Mouse (Mus musculus): ENCODE results near the gene Pi4k2a. TPM values are rescaled to one million over a fixed set of nuclear protein-coding genes. Genes with fewer than 3 reads are reported as not detected.
"Not testable (repeated sequence)": the region's sequence is repeated elsewhere in the genome, so short reads cannot be mapped to it uniquely, and the experiment has no call there.

The Pi4k2a gene
- polyA plus RNA-seq, 1 experiment from 2014 or later, result 9.7 TPM

DNA sequence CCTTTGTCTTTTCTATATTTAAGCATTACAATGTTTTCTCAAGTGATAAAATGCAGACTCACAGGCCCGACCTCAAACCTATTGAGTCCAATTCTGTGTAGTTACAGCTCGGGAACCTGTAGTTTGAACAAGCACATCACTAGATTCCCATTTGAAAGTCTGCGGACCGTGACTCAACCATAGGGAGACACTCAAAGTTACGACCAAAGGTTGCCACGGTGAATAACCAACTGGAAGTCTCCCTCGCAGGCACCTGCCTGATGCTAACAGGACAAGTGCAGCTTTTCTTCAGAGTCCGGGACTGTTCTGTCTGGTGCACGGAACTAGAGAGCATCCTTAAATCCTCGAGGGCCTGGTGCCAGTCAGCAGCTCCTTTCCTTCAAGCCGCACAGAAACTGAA lies 9.8 kb upstream of the Pi4k2a start:
- ATAC-seq (ENCODE audit: low read depth) (no peak), DNase-seq (no peak)
- H3K9me3 ChIP-seq (replicated peaks), result no peaks in the 10 kb centered on the region
- H3K4me3 ChIP-seq (replicated peaks), result no peak overlapping the region
- H3K36me3 ChIP-seq, result 0 out of 2 replicates have a peak, but pooled peaks cover 5% of the 10 kb centered on the region
- no peak overlapping the region for H3K9ac ChIP-seq
- no peak overlapping the region for H3K4me2 ChIP-seq
- WGBS (ENCODE audit: insufficient replicate concordance), result 68% methylated on average over 11 of the region's 11 CpGs
- no peaks in the 10 kb centered on the region for H3K27me3 ChIP-seq
- peaks cover 22% of the 10 kb centered on the region for H3K4me1 ChIP-seq (replicated peaks)
- no peak overlapping the region for H3K27ac ChIP-seq

DNA sequence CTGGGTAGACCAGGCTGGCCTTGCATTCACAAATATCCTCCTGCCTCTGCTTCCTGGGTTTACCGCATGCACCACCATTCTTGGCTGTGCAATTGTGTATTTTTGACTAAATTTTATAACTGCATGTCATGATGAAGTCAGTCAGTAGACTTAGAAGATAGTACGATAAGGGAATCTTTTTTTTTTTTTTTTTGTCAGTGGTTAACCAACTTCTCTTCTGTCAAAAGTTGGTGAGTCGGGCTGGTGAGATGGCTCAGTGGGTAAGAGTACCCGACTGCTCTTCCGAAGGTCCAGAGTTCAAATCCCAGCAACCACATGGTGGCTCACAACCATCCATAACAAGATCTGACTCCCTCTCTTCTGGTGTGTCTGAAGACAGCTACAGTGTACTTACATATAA lies 8.7 kb upstream of the Pi4k2a start:
- not testable (repeated sequence) for DNase-seq; H3K27ac ChIP-seq; H3K4me2 ChIP-seq; H3K9me3 ChIP-seq (replicated peaks); H3K27me3 ChIP-seq; ATAC-seq (ENCODE audit: low read depth); H3K4me3 ChIP-seq (replicated peaks); H3K36me3 ChIP-seq; H3K9ac ChIP-seq
- H3K4me1 ChIP-seq (replicated peaks), result peaks cover 34% of the 10 kb centered on the region
- 77% methylated on average over 5 of the region's 5 CpGs for whole genome bisulfite sequencing (ENCODE audit: insufficient replicate concordance)

DNA sequence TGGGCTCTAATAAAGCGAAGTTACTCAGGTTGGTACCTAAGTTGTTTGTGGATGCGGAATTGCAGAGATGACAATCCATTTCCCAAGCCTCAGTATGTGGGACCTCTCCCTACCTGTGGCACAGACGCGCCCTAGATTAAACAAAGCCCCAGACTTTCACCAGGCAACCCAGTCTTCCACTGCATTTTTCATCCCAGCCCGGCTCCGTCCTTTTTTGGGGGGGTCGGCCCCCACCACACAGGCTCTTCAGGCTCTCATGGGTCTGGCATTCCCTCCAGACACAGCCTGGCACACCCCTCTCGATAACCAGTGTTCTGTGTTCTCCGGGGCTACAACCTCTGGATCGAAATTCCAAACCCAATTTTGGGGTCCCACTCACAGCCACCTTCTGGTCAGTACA lies 4.6 kb upstream of the Pi4k2a start:
- WGBS (ENCODE audit: insufficient replicate concordance), result 15% methylated on average over 10 of the region's 10 CpGs
- no peak for ATAC-seq (ENCODE audit: low read depth)
- no peaks in the 10 kb centered on the region for H3K36me3 ChIP-seq
- H3K9me3 ChIP-seq (replicated peaks), result no peaks in the 10 kb centered on the region
- no peak for DNase-seq
- no peak overlapping the region for H3K27ac ChIP-seq
- H3K4me2 ChIP-seq, result peak overlapping the region; percentile 87
- peak overlapping the region; percentile 65 for H3K9ac ChIP-seq
- H3K4me3 ChIP-seq (replicated peaks), result peak overlapping the region; percentile 67
- H3K4me1 ChIP-seq (replicated peaks), result peaks cover 22% of the 10 kb centered on the region
- H3K27me3 ChIP-seq, result no peaks in the 10 kb centered on the region

DNA sequence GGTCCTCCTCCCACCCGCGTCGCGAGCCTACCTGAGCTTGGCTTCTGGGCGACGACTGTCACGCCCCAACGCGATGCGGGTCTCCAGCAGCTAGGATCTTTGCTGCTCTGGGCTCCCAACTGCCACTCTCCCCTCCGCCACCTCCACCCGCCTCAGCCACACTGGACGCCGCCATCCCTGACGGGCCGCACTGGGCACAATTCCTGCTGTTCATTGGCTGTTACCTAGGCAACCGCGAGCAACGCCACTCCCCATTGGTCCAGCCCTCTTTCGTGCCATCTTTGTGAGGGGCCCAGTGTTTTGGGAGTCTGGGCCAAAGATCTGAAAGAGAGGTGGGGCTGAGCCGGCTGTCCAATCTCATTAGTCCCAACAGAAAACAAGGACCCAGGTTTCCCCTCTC lies 4.1 kb upstream of the Pi4k2a start, which contains the start of gene Morn4:
Gene Morn4 (minus strand): TSS at position 192 of the 400 bp plus-strand sequence.
- Histone ChIP-seq H3K4me2 (peak within 1 kb of the TSS; percentile 87), H3K36me3 (no peaks in the 10 kb centered on the region), H3K9ac (peak within 1 kb of the TSS; percentile 65), H3K27me3 (no peaks in the 10 kb centered on the region), H3K4me1 (replicated peaks) (peaks cover 25% of the 10 kb centered on the region), H3K9me3 (replicated peaks) (no peaks in the 10 kb centered on the region), H3K27ac (no peak within 1 kb of the TSS), H3K4me3 (replicated peaks) (peak within 1 kb of the TSS; percentile 67)
- WGBS (ENCODE audit: insufficient replicate concordance), result under 1% methylated on average over 21 of the region's 21 CpGs
- ATAC-seq (ENCODE audit: low read depth) (no peak), DNase-seq (peak; percentile 82)

DNA sequence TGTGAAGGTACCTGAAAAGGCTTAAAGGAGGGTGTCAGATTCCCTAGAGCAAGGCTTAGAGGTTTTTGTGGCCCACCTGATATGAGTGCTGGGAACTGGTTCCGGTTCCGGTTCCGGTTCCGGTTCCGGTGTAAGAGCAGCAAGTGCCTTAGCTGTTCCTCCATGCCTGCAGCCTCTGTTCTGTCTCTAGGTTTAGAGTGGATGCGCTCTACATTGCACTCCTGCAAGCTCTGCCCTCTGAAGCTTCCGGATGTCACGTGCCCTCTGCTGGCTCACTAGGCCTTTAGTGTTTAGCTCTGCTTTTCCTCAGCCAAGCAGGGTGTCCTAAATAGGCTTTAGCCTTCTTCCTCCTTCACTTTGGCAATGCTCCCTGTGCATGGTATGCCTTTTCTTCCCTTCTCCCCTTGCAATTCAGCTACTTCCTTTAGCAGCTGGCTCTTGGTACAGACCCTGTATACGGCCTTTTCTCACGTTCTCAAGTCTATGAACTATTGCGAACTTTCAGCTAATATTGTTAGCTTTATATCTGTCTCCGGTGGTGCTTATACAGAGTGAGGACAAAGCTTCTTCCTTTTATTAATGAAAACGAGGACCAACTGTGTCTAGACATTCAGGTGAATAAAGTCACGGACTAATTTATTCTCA lies 1.0 kb upstream of the Pi4k2a start:
- Histone ChIP-seq H3K4me3 (replicated peaks) (peak overlapping the region; percentile 46), H3K4me2 (peak overlapping the region; percentile 68), H3K4me1 (replicated peaks) (peaks cover 38% of the 10 kb centered on the region), H3K9me3 (replicated peaks) (no peaks in the 10 kb centered on the region), H3K9ac (peak overlapping the region; percentile 44), H3K36me3 (peaks cover 9% of the 10 kb centered on the region; the same call in 1 of the 2 replicates), H3K27me3 (no peaks in the 10 kb centered on the region), H3K27ac (peak overlapping the region; percentile 90)
- peak; percentile 58 for DNase-seq
- no peak for ATAC-seq (ENCODE audit: low read depth)
- 13% methylated on average over 14 of the region's 14 CpGs for WGBS (ENCODE audit: insufficient replicate concordance)

DNA sequence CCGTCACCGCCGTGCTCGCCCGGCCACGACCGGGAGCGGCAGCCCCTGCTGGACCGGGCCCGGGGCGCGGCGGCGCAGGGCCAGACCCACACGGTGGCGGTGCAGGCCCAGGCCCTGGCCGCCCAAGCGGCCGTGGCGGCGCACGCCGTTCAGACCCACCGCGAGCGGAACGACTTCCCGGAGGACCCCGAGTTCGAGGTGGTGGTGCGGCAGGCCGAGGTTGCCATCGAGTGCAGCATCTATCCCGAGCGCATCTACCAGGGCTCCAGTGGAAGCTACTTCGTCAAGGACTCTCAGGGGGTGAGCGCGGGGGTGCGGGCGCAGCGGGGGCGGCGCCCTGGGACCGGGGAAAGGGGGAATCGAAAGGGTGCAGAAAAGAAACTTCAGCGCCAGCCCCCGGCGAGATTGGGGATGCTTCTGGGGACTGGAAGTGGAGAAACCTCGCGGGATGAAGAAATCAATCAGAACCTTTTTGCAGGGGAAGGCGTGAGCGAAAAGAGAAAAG lies 419 bp downstream of the Pi4k2a start:
- Histone ChIP-seq H3K9ac (peak overlapping the region; percentile 94), H3K4me2 (peak overlapping the region; percentile 87), H3K9me3 (replicated peaks) (no peaks in the 10 kb centered on the region), H3K36me3 (peaks cover 15% of the 10 kb centered on the region), H3K27me3 (no peaks in the 10 kb centered on the region), H3K4me3 (replicated peaks) (peak overlapping the region; percentile 96), H3K4me1 (replicated peaks) (peaks cover 35% of the 10 kb centered on the region), H3K27ac (peak overlapping the region; percentile 90)
- WGBS (ENCODE audit: insufficient replicate concordance), result under 1% methylated on average over 50 of the region's 52 CpGs
- ATAC-seq (ENCODE audit: low read depth) (peak; percentile 51), DNase-seq (no peak)

DNA sequence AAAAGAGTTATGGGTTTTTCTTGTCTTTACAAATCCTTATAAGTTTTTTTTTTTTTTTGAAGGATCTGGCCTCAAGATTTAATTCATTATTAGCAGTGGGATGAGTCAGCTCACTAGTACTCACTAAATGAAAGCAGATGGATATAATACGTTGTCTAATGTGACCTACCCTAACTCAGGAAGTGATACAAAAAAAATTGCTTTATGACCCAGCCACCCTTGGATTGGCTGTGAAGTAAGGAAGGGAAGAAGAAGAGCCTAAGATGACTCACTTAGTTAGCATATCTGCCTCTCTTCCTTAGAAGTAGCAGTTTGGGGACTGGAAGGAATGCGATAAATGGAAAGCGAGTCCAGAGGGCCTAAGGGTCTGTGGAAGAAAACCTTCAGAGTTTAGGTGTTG lies 9.1 kb downstream of the Pi4k2a start:
- Histone ChIP-seq H3K27ac (no peak overlapping the region), H3K36me3 (peaks cover 18% of the 10 kb centered on the region), H3K4me3 (replicated peaks) (no peak overlapping the region), H3K4me1 (replicated peaks) (0 out of 2 replicates have a peak, but pooled peaks cover 4% of the 10 kb centered on the region), H3K9ac (no peak overlapping the region), H3K9me3 (replicated peaks) (no peaks in the 10 kb centered on the region), H3K4me2 (no peak overlapping the region), H3K27me3 (no peaks in the 10 kb centered on the region)
- 77% methylated on average over 3 of the region's 3 CpGs for WGBS (ENCODE audit: insufficient replicate concordance)
- DNase-seq (no peak), ATAC-seq (ENCODE audit: low read depth) (no peak)

DNA sequence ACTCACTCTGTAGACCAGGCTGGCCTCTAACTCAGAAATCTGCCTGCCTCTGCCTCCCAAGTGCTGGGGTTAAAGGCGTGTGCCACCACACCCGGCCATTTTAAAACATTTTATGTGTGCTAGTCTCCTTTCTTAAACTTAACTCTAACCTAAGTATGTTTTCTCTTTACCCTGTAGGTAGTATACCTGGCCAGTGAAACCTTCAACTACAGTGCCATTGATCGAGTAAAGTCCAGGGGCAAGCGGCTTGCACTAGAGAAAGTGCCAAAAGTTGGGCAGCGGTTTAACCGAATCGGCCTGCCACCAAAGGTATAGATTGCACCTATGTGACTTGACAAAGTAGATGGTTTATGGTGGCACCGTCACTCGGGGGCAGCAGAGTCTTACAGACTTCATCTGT lies 14.4 kb downstream of the Pi4k2a start:
- Histone ChIP-seq H3K4me2 (no peak overlapping the region), H3K9ac (no peak overlapping the region), H3K36me3 (peaks cover 32% of the 10 kb centered on the region), H3K27ac (no peak overlapping the region), H3K9me3 (replicated peaks) (no peaks in the 10 kb centered on the region), H3K4me3 (replicated peaks) (no peak overlapping the region), H3K4me1 (replicated peaks) (no peaks in the 10 kb centered on the region), H3K27me3 (no peaks in the 10 kb centered on the region)
- DNase-seq (no peak), ATAC-seq (ENCODE audit: low read depth) (no peak)
- WGBS (ENCODE audit: insufficient replicate concordance), result 85% methylated on average over 9 of the region's 9 CpGs

DNA sequence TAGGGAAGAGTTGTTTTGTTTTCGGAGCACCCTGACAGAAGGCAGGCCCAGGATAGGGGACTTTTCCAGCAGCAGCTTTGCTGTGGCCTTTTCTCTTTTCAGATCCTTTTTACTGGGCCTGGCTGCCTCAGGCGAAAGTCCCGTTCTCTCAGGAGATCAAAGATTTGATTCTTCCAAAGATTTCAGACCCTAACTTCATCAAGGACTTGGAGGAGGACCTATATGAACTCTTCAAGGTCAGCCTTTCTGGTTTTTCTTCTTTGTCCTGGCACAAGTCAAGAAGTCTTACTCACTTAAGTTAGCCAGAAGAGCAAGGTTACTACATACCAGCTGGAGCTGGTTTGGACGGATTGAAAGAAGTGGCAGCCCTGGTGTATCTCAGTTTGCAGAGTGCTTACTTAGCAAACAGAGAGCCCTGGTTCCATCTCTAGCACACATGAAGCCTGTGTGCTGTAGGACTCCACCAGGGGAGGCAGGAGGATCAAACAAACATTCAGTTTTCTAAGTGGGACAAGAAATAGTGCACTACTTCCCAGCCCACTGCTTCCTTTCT lies 25.6 kb downstream of the Pi4k2a start:
- Histone ChIP-seq H3K9me3 (replicated peaks) (no peaks in the 10 kb centered on the region), H3K27ac (no peak overlapping the region), H3K27me3 (no peaks in the 10 kb centered on the region), H3K36me3 (peaks cover 55% of the 10 kb centered on the region), H3K9ac (no peak overlapping the region), H3K4me2 (no peak overlapping the region), H3K4me3 (replicated peaks) (no peak overlapping the region), H3K4me1 (replicated peaks) (peaks cover 7% of the 10 kb centered on the region; the same call in 1 of the 2 replicates)
- no peak for ATAC-seq (ENCODE audit: low read depth)
- WGBS (ENCODE audit: insufficient replicate concordance), result 72% methylated on average over 4 of the region's 4 CpGs
- no peak for DNase-seq

DNA sequence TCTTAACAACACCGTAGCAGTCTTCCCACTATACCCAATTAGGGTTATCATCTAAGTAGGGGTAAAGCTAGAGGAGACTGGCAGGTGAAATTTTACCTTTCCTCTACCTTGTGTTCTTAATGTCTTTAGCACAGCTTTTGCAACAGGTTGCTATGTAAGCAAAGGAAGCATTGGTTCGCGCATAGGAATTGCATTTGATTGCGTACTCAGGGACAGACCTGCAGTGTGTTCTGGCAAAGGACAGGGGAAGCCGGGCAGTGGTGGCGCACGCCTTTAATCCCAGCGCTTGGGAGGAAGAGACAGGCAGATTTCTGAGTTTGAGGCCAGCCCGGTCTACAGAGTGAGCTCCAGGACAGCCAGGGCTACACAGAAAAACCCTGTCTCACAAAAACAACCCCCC lies 27.9 kb downstream of the Pi4k2a start:
- ATAC-seq (ENCODE audit: low read depth) (no peak), DNase-seq (no peak)
- 85% methylated on average over 9 of the region's 9 CpGs for WGBS (ENCODE audit: insufficient replicate concordance)
- peak overlapping the region; percentile 29; the same call in 1 of the 2 replicates for H3K27ac ChIP-seq
- H3K36me3 ChIP-seq, result peaks cover 68% of the 10 kb centered on the region
- H3K27me3 ChIP-seq, result no peaks in the 10 kb centered on the region
- peaks cover 7% of the 10 kb centered on the region; the same call in 1 of the 2 replicates for H3K4me1 ChIP-seq (replicated peaks)
- H3K4me2 ChIP-seq, result no peak overlapping the region
- no peak overlapping the region for H3K9ac ChIP-seq
- H3K9me3 ChIP-seq (replicated peaks), result no peaks in the 10 kb centered on the region
- H3K4me3 ChIP-seq (replicated peaks), result no peak overlapping the region

DNA sequence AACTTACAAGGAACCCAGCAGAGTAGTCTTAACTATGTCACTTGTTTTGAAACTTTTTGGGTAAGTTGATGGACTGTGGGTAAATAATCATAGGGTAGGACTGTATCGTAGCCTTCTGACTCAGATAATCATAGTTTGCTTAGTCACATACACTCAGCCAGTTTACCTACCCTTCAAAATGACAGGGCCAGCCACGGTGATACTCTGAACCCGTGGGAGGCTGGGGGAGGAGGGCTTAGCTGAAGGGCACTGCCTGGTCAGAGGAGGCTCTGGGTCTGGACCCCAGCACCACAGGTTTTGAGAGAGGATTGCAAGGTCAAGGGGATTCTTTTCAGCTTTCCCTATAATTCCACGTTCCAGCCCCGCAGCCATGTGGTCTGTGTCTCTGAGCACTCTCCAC lies 28.3 kb downstream of the Pi4k2a start:
- Histone ChIP-seq H3K4me2 (no peak overlapping the region), H3K9me3 (replicated peaks) (no peaks in the 10 kb centered on the region), H3K27me3 (no peaks in the 10 kb centered on the region), H3K4me1 (replicated peaks) (peaks cover 7% of the 10 kb centered on the region; the same call in 1 of the 2 replicates), H3K4me3 (replicated peaks) (no peak overlapping the region), H3K27ac (peak overlapping the region; percentile 43; the same call in 1 of the 2 replicates), H3K36me3 (peaks cover 68% of the 10 kb centered on the region), H3K9ac (no peak overlapping the region)
- 56% methylated on average over 5 of the region's 5 CpGs for WGBS (ENCODE audit: insufficient replicate concordance)
- peak; percentile 66 for ATAC-seq (ENCODE audit: low read depth)
- no peak for DNase-seq

Data from liver, embryonic 13.5 days (tissue).